Mouse (Mus musculus): ENCODE measurements around the gene Pnmal1. TPM values are rescaled to one million over a fixed set of nuclear protein-coding genes. Genes with fewer than 3 reads are reported as not detected.

The Pnmal1 gene
- polyA plus RNA-seq (2014; fragmentation: Illumina TruSeq; extraction: RNeasy Lipid Tissue Mini Kit (QIAGEN cat#74804); ENCODE audit: low read depth, low replicate concordance), result 8.2 TPM

GRCm38 (mm10) chr7:16959539-16960187, at the start of gene Pnmal1:
Pnmal1 (plus strand) TSS chr7:16959679.

GRCm38 (mm10) chr7:16924037-16924834, 35.2 kb upstream of the Pnmal1 start, which contains the start of gene Calm3:
Calm3 (minus strand) TSS chr7:16924114.

GRCm38 (mm10) chr7:16944061-16944807, 15.2 kb upstream of the Pnmal1 start, which contains the start of gene Pnmal2:
Pnmal2 (plus strand) TSS chr7:16944682.

GRCm38 (mm10) chr7:16982859-16983568, 23.5 kb downstream of the Pnmal1 start, which contains the start of gene Gm42372:
Gm42372 (plus strand) TSS chr7:16983086.

GRCm38 (mm10) chr7:16992451-16992807, 33.0 kb downstream of the Pnmal1 start, which contains the start of gene Ccdc8:
Ccdc8 (plus strand) TSS chr7:16992708.

Other genes starting within 250 kb of the Pnmal1 start
- not detected for gene Ceacam9, start 237.8 kb upstream of the Pnmal1 start, polyA plus RNA-seq (2014; fragmentation: Illumina TruSeq; extraction: RNeasy Lipid Tissue Mini Kit (QIAGEN cat#74804); ENCODE audit: low read depth, low replicate concordance)
- 82.0 TPM for gene Ap2s1, start 221.3 kb upstream of the Pnmal1 start, polyA plus RNA-seq (2014; fragmentation: Illumina TruSeq; extraction: RNeasy Lipid Tissue Mini Kit (QIAGEN cat#74804); ENCODE audit: low read depth, low replicate concordance)
- gene Slc1a5, start 178.3 kb upstream of the Pnmal1 start, polyA plus RNA-seq (2014; fragmentation: Illumina TruSeq; extraction: RNeasy Lipid Tissue Mini Kit (QIAGEN cat#74804); ENCODE audit: low read depth, low replicate concordance), result 3.7 TPM
- gene Strn4, start 143.8 kb upstream of the Pnmal1 start, polyA plus RNA-seq (2014; fragmentation: Illumina TruSeq; extraction: RNeasy Lipid Tissue Mini Kit (QIAGEN cat#74804); ENCODE audit: low read depth, low replicate concordance), result 47.0 TPM
- 1.6 TPM for gene Fkrp, start 142.9 kb upstream of the Pnmal1 start, polyA plus RNA-seq (2014; fragmentation: Illumina TruSeq; extraction: RNeasy Lipid Tissue Mini Kit (QIAGEN cat#74804); ENCODE audit: low read depth, low replicate concordance)
- 0.29 TPM for gene Prkd2, start 116.8 kb upstream of the Pnmal1 start, polyA plus RNA-seq (2014; fragmentation: Illumina TruSeq; extraction: RNeasy Lipid Tissue Mini Kit (QIAGEN cat#74804); ENCODE audit: low read depth, low replicate concordance)
- 2.9 TPM for gene Dact3, start 84.4 kb upstream of the Pnmal1 start, polyA plus RNA-seq (2014; fragmentation: Illumina TruSeq; extraction: RNeasy Lipid Tissue Mini Kit (QIAGEN cat#74804); ENCODE audit: low read depth, low replicate concordance)
- 0.85 TPM for gene Gng8, start 67.9 kb upstream of the Pnmal1 start, polyA plus RNA-seq (2014; fragmentation: Illumina TruSeq; extraction: RNeasy Lipid Tissue Mini Kit (QIAGEN cat#74804); ENCODE audit: low read depth, low replicate concordance)
- gene Ptgir, start 53.2 kb upstream of the Pnmal1 start, polyA plus RNA-seq (2014; fragmentation: Illumina TruSeq; extraction: RNeasy Lipid Tissue Mini Kit (QIAGEN cat#74804); ENCODE audit: low read depth, low replicate concordance), result not detected
- 125 TPM for gene Calm3, start 35.6 kb upstream of the Pnmal1 start, polyA plus RNA-seq (2014; fragmentation: Illumina TruSeq; extraction: RNeasy Lipid Tissue Mini Kit (QIAGEN cat#74804); ENCODE audit: low read depth, low replicate concordance)
- 10.4 TPM for gene Pnmal2, start 15.0 kb upstream of the Pnmal1 start, polyA plus RNA-seq (2014; fragmentation: Illumina TruSeq; extraction: RNeasy Lipid Tissue Mini Kit (QIAGEN cat#74804); ENCODE audit: low read depth, low replicate concordance)
- gene Gm42372, start 23.4 kb downstream of the Pnmal1 start, polyA plus RNA-seq (2014; fragmentation: Illumina TruSeq; extraction: RNeasy Lipid Tissue Mini Kit (QIAGEN cat#74804); ENCODE audit: low read depth, low replicate concordance), result 2.9 TPM
- gene Ccdc8, start 33.0 kb downstream of the Pnmal1 start, polyA plus RNA-seq (2014; fragmentation: Illumina TruSeq; extraction: RNeasy Lipid Tissue Mini Kit (QIAGEN cat#74804); ENCODE audit: low read depth, low replicate concordance), result 0.48 TPM
- 11.6 TPM for gene Ppp5c, start 68.2 kb downstream of the Pnmal1 start, polyA plus RNA-seq (2014; fragmentation: Illumina TruSeq; extraction: RNeasy Lipid Tissue Mini Kit (QIAGEN cat#74804); ENCODE audit: low read depth, low replicate concordance)
- 2.0 TPM for gene Hif3a, start 102.7 kb downstream of the Pnmal1 start, polyA plus RNA-seq (2014; fragmentation: Illumina TruSeq; extraction: RNeasy Lipid Tissue Mini Kit (QIAGEN cat#74804); ENCODE audit: low read depth, low replicate concordance)
- 0.27 TPM for gene Psg16, start 114.4 kb downstream of the Pnmal1 start, polyA plus RNA-seq (2014; fragmentation: Illumina TruSeq; extraction: RNeasy Lipid Tissue Mini Kit (QIAGEN cat#74804); ENCODE audit: low read depth, low replicate concordance)
- 1.1 TPM for gene Ceacam3, start 190.6 kb downstream of the Pnmal1 start, polyA plus RNA-seq (2014; fragmentation: Illumina TruSeq; extraction: RNeasy Lipid Tissue Mini Kit (QIAGEN cat#74804); ENCODE audit: low read depth, low replicate concordance)
- 0.04 TPM for gene Psg29, start 243.8 kb downstream of the Pnmal1 start, polyA plus RNA-seq (2014; fragmentation: Illumina TruSeq; extraction: RNeasy Lipid Tissue Mini Kit (QIAGEN cat#74804); ENCODE audit: low read depth, low replicate concordance)

All from testis, adult 10 weeks (tissue).